Mouse (Mus musculus): ENCODE data around the gene Rhebl1. TPM values are rescaled to one million over a fixed set of nuclear protein-coding genes. Genes with fewer than 3 reads are reported as not detected.
A peak's percentile ranks its signal among the peaks of the same experiment; 100 is the strongest.

Rhebl1 gene
- total RNA-seq, 2 experiments from 2014 or later, result 1.3 TPM

DNA sequence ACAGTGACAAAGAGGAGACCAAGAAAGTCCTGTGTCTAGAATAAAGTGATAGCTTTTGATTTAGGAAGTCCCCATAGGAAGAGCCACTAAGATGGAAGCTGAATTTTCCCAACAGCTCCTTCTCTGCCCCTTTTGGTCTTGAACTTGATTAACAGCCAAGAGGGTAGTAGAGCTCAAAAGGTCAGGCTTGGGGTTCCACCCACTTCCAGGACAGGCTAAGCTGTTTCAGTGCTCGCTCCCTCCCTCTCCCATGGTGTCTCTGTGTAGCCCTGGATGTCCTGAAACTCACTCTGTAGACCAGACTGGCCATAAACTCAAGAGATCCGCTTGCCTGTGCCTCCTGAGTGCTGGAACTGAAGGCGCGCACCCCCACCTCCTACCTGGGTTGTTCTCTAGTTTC is 21.7 kb upstream of the Rhebl1 start:
- no peak for DNase-seq (ENCODE audit: low spot score)

GRCm38 (mm10) chr15:98914903-98915302 is 20.6 kb upstream of the Rhebl1 start:
- no peak for DNase-seq (ENCODE audit: low spot score)

DNA sequence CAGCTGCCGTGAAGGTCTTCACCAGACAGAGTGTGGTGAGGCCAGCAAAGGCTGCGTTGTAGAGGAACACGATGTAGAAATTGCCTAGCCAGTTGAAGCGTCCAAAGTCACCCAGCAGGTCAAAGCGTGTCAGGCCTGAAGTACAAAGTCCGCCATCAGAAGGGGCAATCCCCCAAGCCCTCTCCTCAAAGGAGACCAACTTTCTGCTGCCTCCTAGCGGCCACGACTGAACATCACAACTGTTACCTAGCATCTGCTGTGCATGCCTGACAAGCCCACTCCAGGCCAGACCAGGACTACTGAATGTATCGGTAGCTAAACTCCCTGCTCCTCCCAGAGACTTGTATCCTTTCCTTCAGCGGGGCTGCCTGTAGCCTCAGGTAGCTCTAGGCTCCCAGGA is 10.4 kb upstream of the Rhebl1 start:
- peak; percentile 15 for DNase-seq (ENCODE audit: low spot score)

- no peak for DNase-seq (ENCODE audit: low spot score)
Observed at GRCm38 (mm10) chr15:98902600-98902999, 8.3 kb upstream of the Rhebl1 start.

- DNase-seq (ENCODE audit: low spot score), result no peak
Observed at GRCm38 (mm10) chr15:98901530-98901929, 7.2 kb upstream of the Rhebl1 start.

DNA sequence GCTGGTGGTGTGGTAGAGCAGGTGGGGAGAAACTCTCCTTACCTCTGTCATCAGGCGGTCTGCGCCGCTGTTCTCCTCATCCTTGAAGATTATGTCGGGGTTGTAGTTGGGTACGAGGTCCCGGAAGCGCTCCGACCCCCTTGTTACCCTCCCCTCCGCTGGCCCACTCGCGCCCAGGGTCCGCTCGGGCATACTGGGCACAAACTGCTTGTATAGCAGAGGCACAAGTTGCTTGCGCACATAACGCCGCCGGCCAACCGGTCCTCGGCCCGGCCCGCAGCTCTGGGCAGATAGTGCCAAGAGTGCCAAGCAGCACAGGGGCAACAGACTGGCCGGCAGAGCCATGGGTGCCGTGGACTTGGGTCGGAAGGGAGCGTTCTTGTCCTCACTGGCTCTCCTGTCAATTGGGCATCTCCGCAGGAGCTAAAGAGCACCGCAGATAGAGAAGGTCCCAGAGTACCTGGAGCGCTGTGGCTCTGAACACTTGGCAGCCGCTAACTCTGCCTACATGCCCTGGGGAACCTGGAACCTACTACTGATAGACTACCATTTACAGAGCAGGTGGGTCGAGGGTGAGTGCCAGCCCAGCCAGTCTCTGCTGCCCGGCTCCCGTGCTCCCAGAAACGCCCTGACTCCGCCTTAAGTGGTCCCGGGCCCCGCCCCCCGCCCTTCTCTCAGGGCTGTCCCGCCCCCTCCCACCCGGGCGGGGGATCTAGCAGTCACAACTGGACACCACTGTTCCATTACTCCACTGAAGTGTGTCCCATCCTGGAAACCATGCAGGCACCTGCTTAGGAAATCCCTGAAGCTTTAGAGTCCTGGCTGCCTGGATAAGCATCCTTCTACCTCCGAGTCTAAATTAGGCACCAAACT is 3.8 kb upstream of the Rhebl1 start, which contains the start of gene Dhh:
TSS of gene Dhh (minus strand) at position 613 of the 873 bp plus-strand sequence.
- DNase-seq (ENCODE audit: low spot score), result no peak

DNA sequence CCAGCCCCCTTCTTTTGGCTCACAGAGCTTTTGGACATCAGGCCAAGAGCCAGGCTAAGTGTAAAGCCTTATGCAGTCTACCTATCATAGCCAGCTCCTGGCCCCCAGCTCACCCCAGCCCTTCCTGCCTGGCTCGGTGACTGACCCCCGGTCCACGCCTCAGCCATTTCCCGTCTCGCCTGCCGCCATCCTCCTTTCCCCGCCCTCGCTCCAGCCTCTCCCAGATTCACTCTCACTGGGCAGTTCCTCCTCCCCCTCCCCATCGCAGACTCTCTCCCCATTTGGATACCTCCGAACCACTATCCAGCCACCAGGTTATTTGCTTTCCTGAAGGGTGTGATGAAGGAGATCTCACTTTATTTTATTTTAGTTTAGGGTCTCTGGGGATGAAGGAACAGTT is 3.2 kb upstream of the Rhebl1 start:
- peak; percentile 15 for DNase-seq (ENCODE audit: low spot score)

GRCm38 (mm10) chr15:98895635-98896589 is 1.6 kb upstream of the Rhebl1 start:
- no peak for DNase-seq (ENCODE audit: low spot score)

GRCm38 (mm10) chr15:98894746-98895634 is 650 bp upstream of the Rhebl1 start:
- DNase-seq (ENCODE audit: low spot score), result no peak

DNA sequence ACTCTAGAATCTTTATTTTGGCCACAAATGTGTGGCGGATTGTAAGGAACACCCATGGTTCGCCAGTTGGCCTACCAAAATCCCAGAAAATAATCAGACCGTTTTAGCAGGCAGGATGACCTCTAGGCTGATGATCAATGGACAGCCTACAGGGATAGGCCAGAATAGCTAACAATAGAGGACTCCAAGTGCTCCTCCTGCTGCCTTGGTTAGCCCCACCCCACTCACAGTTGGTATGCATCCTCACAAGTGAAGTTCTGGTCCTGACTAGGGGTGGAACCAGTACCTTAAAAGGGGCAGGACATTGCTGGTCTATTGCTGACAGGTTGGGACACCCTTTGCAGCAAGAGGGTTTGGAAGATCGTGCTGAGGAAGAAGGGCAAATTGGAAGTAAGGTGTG is 1.3 kb downstream of the Rhebl1 start:
- DNase-seq (ENCODE audit: low spot score), result no peak

DNA sequence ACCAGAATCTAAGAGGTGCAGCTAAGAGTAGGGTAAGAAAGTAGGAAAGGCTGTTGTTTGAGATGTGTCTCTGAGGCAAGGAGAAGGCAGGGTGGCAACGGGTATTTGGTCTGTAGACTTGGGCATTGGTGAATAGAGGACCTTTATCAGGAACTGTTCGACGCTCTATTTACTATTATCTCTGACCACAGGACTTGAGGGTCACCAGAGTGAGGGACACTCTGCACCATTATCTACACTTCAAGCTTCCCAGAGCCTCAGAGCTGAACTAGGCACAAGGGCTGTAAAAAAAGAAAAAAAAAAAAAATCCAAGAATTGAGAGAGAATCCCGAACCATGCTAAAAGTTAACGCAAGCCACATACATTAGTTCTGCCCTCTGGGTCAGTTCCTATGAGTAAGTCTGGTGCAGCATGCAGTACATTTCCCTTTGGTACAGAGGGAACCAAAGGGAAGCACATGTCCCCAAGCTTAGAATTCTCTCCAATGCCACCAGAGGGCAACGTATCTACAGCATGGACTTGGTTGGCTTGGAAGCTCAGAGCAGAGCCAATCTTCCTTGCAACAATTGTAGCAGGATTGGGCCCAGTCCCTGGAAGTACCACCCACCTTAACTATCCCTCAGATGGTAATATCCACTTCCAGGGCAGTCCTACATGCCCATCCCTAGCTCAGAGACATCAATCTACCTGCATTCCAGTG is 2.3 kb downstream of the Rhebl1 start:
- peak; percentile 71 for DNase-seq (ENCODE audit: low spot score)

DNA sequence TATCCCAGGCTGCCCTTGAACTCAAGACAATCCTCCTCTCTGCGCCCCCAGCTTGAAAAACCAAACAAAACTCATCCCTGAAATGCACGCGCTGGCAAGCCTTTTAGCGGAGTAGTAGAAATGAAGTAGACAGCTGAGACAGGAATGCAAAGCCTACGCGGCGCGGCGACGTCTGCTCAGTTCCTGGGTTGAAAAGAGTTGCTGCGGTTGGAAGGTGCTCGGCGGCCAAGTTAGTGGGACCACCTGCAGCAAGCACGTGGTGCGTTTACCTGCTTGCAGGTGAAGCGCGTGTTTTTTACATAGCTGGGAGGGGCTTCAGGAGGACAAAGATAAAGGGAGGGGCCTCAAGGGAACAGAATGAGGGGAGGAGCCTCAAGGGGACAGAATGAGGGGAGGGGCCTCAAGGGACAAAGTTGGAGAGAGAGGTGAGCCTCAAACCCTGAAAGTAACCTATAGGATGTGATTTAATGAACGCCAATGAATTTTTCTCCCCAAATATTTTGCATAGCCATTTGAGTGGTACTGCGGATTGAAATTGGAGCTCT is 3.1 kb downstream of the Rhebl1 start:
- no peak for DNase-seq (ENCODE audit: low spot score)

- DNase-seq (ENCODE audit: low spot score), result no peak
Observed at GRCm38 (mm10) chr15:98887526-98887925, 6.8 kb downstream of the Rhebl1 start.

- DNase-seq (ENCODE audit: low spot score), result no peak
Observed at GRCm38 (mm10) chr15:98886667-98887387, 7.5 kb downstream of the Rhebl1 start.

DNA sequence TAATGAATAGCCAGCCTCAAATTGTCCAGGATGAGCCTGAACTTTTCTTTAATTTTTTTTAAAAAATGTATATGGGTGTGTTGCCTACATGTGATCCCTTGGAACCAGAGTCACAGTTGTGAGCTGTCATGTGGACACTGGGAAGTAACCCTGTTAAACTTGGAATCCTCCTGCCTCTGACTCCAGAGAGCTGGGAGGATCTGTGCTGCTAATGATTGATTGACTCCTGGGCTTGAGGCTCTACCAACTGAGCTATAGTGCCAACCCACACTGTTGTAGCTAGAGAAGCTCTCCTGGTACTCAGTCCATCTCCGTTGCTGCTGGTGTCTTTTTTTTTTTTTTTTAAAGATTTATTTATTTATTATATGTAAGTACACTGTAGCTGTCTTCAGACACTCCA is 10.2 kb downstream of the Rhebl1 start:
- DNase-seq (ENCODE audit: low spot score), result no peak

GRCm38 (mm10) chr15:98883661-98884060 is 10.7 kb downstream of the Rhebl1 start:
- DNase-seq (ENCODE audit: low spot score), result no peak

DNA sequence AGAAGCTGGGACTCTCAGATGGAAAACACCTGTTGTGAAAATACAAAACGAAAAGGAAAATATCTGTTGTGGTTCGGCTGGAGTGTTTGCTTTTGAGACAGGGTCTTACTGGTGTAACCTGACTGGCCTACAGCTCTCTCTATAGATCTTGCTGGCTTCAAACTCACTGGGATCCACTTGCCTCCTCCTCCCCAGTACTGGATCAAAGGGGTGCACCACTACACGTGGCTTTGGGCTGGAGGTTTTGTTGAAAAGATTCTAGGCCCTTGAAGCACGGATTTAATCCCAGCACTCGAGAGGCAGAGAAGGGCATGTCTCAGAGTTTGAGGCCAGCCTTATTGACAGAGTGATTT is 12.7 kb downstream of the Rhebl1 start:
- no peak for DNase-seq (ENCODE audit: low spot score)

- peak; percentile 90 for DNase-seq (ENCODE audit: low spot score)
Observed at GRCm38 (mm10) chr15:98880978-98881655, 13.2 kb downstream of the Rhebl1 start.

DNA sequence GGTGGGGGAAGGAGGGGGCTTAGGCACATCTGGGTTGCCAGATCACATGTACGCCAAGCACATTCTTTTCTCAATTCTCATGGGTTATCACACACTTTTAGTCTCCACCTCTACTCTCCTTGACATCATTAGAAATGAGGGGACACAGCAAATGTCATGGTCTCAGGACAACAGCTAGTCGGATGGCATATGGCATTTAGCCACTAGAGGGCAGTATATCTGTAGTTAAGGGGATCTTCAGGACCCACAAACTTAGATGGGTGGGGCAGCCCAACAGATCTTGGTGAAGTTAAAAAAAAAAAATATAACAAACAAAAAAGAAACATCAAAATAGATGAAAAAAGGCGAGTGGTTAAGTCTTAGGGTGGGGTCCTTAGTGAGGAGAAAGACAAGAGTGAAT is 17.0 kb downstream of the Rhebl1 start:
- peak; percentile 79 for DNase-seq (ENCODE audit: low spot score)
